Comparison of ENCODE assay signal across 10 mouse cellular contexts in the genomic region with DNA sequence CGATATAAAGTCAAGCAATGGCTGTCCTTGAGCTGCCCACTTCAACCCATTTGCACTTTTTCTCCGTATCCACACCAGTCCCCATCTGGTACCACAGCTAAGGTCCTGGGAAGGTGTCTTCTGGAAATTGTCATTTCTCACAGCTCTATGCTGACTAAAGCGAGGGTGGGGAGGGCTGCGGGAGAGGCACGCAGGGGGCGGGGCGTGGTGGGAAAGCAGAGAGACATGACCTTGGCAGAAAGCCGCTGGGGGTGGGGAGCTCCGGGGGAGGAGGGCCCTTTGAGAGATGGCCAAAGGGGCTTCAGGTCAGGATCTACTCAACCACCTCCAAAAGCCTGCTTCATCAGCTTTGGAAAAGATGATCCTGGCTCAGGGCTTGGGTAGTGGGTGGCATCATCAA. TPM values are rescaled to one million over a fixed set of nuclear protein-coding genes. Genes with fewer than 3 reads are reported as not detected.
DNase-seq lines count a peak whose midpoint lies in the region; ATAC-seq lines count a peak whose summit lies in the region.
"Had no signal": no experiment of that assay in that cellular context is flagged by ENCODE, and none has a peak within 500 bp of the region (broad histone marks: within the 10 kb centered on the region; RNA-seq: fewer than 3 reads in every experiment).

No protein-coding gene starts in this region.

- H3K4me3 ChIP-seq in lung, embryonic 16.5 days (ENCODE audit: low read length), result no peak overlapping the region
- H3K4me3 ChIP-seq in intestine, embryonic 16.5 days (ENCODE audit: low read length), result peak overlapping the region; percentile 63; the same call in 1 of the 2 replicates

- H3K9me3 ChIP-seq in lung, embryonic 16.5 days (ENCODE audit: control insufficient read depth, low read length), result no peaks in the 10 kb centered on the region; the same call in 1 of the 2 replicates
- no peaks in the 10 kb centered on the region for H3K9me3 ChIP-seq in intestine, embryonic 16.5 days (ENCODE audit: control insufficient read depth, low read length)

- peak; percentile 54 for DNase-seq in CD4-positive, CD25-positive, alpha-beta regulatory T cell, adult 2 months (ENCODE audit: low read depth, low spot score)
- no peak for DNase-seq in lung, postnatal 25 days (ENCODE audit: low spot score)
- peak; percentile 40 for DNase-seq in thymus, postnatal 0 days (ENCODE audit: low spot score)
- no peak for DNase-seq in gastrocnemius, postnatal 36 days
- DNase-seq in T-cell, adult 2 months (ENCODE audit: low spot score), result no peak
- DNase-seq: retina, postnatal 1 day had no signal

- no peak overlapping the region for H3K9ac ChIP-seq in lung, embryonic 16.5 days (ENCODE audit: low read length)
- 0 out of 2 replicates have a peak overlapping the region, but pooled peaks have one; percentile 82 for H3K9ac ChIP-seq in intestine, embryonic 16.5 days (ENCODE audit: low read depth, low read length)

- no peak for ATAC-seq in CD4-positive, CD25-positive, alpha-beta regulatory T cell, adult 4 months
- no peak for ATAC-seq in lung, embryonic 16.5 days (ENCODE audit: low read depth)
- ATAC-seq in intestine, embryonic 16.5 days, result peak; percentile 9; the same call in 1 of the 2 replicates

- H3K4me1 ChIP-seq in lung, embryonic 16.5 days (replicated peaks; ENCODE audit: control insufficient read depth, insufficient read depth, low read length), result no peaks in the 10 kb centered on the region; the same call in 1 of the 2 replicates
- peaks cover 4% of the 10 kb centered on the region; the same call in 1 of the 2 replicates for H3K4me1 ChIP-seq in intestine, embryonic 16.5 days (ENCODE audit: control insufficient read depth, insufficient read depth, low read length)
- H3K4me1 ChIP-seq: hindbrain, embryonic 12.5 days had no signal

- no peak overlapping the region for H3K27ac ChIP-seq in lung, embryonic 16.5 days (ENCODE audit: low read length)
- H3K27ac ChIP-seq in intestine, embryonic 16.5 days (ENCODE audit: low read length), result peak overlapping the region; percentile 28
- H3K27ac ChIP-seq: hindbrain, embryonic 12.5 days had no signal

- H3K4me2 ChIP-seq in lung, embryonic 16.5 days (ENCODE audit: low read depth, low read length), result peak overlapping the region; percentile 55
- H3K4me2 ChIP-seq in intestine, embryonic 16.5 days (ENCODE audit: low read depth, low read length), result peak overlapping the region; percentile 55

- intact Hi-C loops in gastrocnemius, postnatal 36 days (cut with DNase I), result no loop called here

- WGBS in lung, embryonic 16.5 days, result 21% methylated on average over 9 of the region's 9 CpGs
- WGBS in intestine, embryonic 16.5 days, result 27% methylated on average over 9 of the region's 9 CpGs

- H3K36me3 ChIP-seq in lung, embryonic 16.5 days (ENCODE audit: control insufficient read depth, insufficient read depth, low read length), result no peaks in the 10 kb centered on the region
- H3K36me3 ChIP-seq in intestine, embryonic 16.5 days (ENCODE audit: control insufficient read depth, insufficient read depth, low read length), result no peaks in the 10 kb centered on the region
- H3K36me3 ChIP-seq: hindbrain, embryonic 12.5 days had no signal

- H3K27me3 ChIP-seq in lung, embryonic 16.5 days (ENCODE audit: control insufficient read depth, insufficient read depth, low read depth, low read length), result no peaks in the 10 kb centered on the region; the same call in none of the 2 replicates
- H3K27me3 ChIP-seq in intestine, embryonic 16.5 days (replicated peaks; ENCODE audit: control insufficient read depth, insufficient read depth, low read length), result no peaks in the 10 kb centered on the region

RNA-seq across cellular contexts. Expression of a gene that starts 7.9 kb away (rescaled TPM):
- polyA plus RNA-seq in CD4-positive, CD25-positive, alpha-beta regulatory T cell, adult 4 months (2017; shearing (Covaris generic)), result 10 to 100 TPM; 24.7 to 25.4 TPM
- polyA plus RNA-seq in lung, embryonic 16.5 days (2015; fragmentation: Nextera tagmentation; extraction: Ambion mirVana), result 5.4 and 5.5 TPM in 2 replicates
- 11.8 and 15.5 TPM in 2 replicates for polyA plus RNA-seq in intestine, embryonic 16.5 days (2015; fragmentation: Nextera tagmentation; extraction: Ambion mirVana)
- polyA plus RNA-seq in thymus, postnatal 0 days (2015; fragmentation: Nextera tagmentation; extraction: Ambion mirVana), result 9.9 TPM in 2 replicates
- 1 to 10 TPM; 1.9 to 2.0 TPM for total RNA-seq in gastrocnemius, postnatal 36 days (2021)

RNA-seq across cellular contexts. Expression of a gene that starts 58.3 kb away (rescaled TPM):
- polyA plus RNA-seq in CD4-positive, CD25-positive, alpha-beta regulatory T cell, adult 4 months (2017; shearing (Covaris generic)), result 10 to 100 TPM; 26.6 to 46.0 TPM
- polyA plus RNA-seq in lung, embryonic 16.5 days (2015; fragmentation: Nextera tagmentation; extraction: Ambion mirVana), result 59.2 and 60.5 TPM in 2 replicates
- polyA plus RNA-seq in intestine, embryonic 16.5 days (2015; fragmentation: Nextera tagmentation; extraction: Ambion mirVana), result 114 and 115 TPM in 2 replicates
- polyA plus RNA-seq in thymus, postnatal 0 days (2015; fragmentation: Nextera tagmentation; extraction: Ambion mirVana), result 53.4 and 53.8 TPM in 2 replicates
- total RNA-seq in gastrocnemius, postnatal 36 days (2021), result 10 to 100 TPM; 39.0 to 44.7 TPM

Comparison
In these comparisons a context has a peak if more than half of its experiments do, and no peak if none do; other contexts are left out.
1. DNase-seq: peak in CD4-positive, CD25-positive, alpha-beta regulatory T cell, adult 2 months (single experiment) and thymus, postnatal 0 days (single experiment); none in lung, postnatal 25 days (single experiment), gastrocnemius, postnatal 36 days (0 of 2) and T-cell, adult 2 months (single experiment).